Mouse (Mus musculus) heart, adult 18-20 months (tissue): ENCODE results near the gene Pus7. TPM values are rescaled to one million over a fixed set of nuclear protein-coding genes. Genes with fewer than 3 reads are reported as not detected.

Experiments used
- DNase-seq, 2 experiments: peaks; one replicate each; pipeline ENCODE4 v3.0.0; 2021 to 2022; ENCODE audit warnings: mixed read lengths in 1 of 2
- long read RNA-seq, 2 experiments: library from polyadenylated mRNA; stranded (forward); transcript quantifications; one replicate each; pipeline ENCODE4 v2.0.0; 2021
- total RNA-seq, 2 experiments: library from RNA; stranded (reverse); gene quantifications; 2 replicates each; pipeline ENCODE4 v1.2.3; 2021

Pus7 gene
- total RNA-seq = 10 to 100 TPM in 1 of 2 experiments, 1 to 10 TPM in 1; 9.7 to 10.5 TPM
- long read RNA-seq, experiment 1, transcript Pus7-201 (16 exons, 3,407 nt) = major isoform, 7 of 13 reads
- long read RNA-seq, experiment 1, partial matches to known transcripts = 0 of 13 reads
- long read RNA-seq, experiment 1, other reads (novel, unspliced or antisense) = 6 of 13 reads
- long read RNA-seq, experiment 2, partial matches to known transcripts = 1 of 7 reads
- long read RNA-seq, experiment 2, other reads (novel, unspliced or antisense) = 3 of 7 reads

DNA sequence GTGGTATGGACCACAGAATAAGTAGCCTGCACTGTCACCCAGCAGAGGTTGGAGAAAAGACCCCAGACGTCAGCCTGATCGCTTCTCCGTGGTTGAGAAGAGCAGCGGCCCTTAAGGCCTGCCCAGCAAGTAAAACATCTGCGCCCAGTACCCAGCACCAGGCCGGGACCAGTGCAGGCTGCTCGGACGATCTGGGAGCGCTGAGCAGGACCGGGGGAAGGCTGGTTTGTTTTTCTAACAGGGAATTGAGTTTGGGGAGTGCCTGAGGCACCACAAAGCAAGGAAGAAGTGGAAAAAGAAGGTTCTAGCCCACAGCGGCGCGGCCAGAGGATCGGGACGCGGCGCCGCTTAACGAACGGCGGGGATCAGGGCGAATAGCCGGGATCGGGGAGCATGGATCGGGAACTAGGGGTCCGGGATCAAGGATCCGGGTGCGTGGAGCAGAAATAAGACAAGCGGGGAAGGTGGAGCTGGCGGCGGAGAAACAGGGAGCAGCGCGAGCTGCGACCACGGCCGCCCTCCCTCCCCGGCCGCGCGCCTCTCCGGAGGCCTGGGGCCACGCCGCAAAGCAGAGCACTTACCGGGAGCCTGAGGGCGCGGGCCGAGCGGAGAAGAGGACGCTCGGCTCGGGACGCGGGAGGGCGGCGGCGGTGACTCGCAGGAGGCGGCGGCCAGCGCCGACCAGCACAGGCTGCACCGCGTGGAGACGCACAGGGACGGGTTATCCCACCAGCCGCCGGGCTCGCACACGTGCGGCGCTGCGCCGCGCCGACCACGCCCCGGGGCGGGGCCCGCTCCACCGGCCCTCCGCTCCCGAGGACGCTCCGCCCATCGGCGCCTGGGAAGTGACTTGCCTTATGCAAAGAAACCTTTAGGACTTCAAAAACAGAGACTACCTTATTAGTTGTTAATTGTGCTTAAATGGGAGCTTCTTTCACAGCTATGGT lies at the start of gene Pus7:
TSS of gene Pus7 (minus strand) at position 781 of the 947 bp plus-strand sequence.
- DNase-seq = peak; percentile 87 to 90

DNA sequence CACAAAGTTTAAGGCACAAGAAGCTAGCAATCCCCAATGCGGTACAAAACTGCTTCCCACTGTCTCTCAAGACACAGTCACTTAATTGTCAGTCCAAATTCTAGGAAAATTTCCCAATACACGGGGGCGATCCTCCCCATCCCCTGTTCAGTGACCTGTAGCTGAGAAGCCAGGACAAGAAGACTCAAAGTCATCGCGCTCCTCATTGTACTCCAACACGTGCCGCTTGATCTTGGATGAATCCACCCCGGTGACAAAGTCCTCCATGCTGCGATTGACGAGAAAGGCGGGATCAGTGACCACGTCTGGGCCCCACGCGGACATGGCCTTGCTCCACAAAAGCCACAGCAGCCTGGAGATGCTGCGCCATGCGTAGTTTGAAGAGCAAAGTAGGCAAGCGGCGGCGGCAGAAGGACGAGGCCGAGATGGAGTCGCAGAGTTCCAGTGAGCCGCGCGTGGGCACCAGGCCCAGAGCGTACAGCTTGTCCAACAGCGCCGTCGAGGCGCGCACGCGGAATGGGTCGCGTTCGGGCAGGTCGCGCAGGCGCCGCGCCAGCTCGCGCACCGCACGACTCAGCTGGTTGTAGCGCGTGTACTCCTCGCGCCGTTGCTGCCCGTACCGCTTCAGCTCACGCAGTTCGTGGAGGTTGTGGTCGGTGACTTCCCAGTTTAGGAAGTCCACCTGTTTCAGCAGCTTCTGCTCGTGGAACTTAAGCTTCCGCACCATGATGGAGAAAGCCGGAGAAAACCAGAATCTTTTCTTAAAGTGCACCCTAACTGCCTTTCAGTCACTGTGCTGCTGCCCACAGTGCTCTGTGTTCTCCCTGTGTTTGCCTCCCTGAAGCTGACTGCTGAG lies 47.6 kb upstream of the Pus7 start:
- peak; percentile 19 to 30 for DNase-seq

DNA sequence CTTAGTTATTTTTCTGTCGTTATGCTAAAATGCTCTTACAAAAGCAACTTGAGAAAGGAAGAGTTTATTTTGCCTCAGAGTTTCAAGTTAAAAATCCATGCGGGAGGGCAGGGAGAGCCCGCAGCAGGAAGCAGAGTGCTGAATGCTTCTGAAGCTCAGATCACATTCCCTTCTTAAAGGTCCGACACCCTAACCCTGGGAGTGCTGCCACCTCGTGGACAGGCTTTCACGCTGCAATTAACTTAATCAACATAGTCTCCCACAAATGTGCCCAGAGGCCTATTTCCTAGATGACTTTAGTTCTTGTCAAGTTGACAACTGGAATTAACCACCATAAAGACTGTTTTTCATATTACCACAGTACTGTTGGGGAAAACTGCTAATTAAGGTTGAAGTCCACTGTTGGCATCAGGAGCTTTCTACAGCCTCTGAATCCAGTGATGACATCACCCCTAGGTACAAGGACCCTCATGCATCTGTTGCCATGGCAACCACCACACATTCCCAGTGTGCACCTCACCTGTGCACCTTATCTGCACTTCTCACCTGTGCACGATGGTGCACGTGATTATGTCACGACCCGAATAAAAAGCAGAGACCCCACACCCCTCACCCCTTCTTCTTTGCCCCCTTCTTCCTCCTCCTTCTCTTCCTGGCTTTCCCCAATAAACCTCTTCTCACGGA lies 43.0 kb upstream of the Pus7 start:
- peak; percentile 51 to 83 for DNase-seq

DNA sequence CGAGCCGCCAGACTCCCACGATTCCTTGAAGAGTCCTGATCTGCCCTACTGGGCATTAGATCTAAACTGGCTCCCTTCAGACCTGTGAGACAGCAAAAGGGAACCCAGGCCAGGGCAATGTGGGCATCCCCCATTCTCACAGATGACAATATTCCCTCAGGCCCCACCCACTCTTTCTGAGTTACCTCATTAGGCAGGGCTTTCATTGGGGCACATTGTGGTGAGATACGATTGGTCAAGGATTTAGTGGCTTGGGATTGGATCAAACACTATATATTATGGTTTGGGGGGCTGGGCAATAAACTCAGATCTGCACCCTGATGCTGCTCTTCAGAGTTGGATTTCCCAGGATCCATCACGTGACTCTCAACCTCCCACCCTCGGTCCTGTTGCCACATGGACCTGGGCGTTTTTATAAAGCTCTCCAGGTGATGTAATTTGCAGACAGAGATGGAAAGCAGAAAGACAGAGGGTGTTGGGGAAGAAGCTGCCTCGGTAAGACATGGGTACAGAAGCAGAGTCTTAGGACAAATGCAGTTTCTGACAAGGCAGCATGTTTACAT lies 40.7 kb upstream of the Pus7 start:
- DNase-seq = no peak

DNA sequence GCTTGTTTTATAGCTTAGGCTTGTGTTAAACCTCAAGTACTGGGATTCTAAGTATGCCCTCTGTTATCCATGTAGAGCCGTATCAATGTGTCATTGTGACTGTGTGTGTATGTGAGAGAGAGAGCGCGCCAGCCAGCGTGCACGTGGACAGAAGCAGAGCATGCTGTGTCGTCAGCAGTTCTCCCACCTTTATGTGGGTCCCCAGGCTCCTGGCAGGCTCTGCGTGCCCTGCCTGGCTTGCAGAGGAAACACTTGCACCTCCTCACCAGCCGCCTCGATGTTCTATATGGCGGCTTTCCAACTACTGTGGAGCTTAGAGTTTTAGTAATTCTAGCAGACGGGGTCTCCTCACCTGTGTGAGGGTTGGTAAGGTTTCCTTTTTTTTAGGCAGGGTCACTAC lies 38.8 kb upstream of the Pus7 start:
- DNase-seq = no peak

DNA sequence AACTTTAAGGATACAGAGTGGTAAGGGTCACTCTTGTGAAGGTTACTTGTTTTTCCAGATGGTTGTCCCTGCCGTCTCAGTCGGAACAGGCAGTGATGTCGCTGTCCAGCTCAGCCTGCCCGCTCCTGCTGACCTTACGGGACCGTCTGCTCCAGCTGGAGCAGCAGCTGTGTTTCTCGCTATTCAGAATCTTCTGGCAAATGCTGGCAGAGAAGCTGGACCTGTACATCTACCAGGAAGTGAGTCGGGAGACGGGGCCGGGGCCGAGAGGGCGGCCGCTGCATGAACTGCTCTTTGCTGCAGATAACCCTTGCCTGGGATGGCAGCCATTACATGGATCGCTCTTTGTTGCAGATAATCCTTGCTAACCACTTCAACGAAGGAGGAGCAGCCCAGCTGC lies 33.2 kb upstream of the Pus7 start:
- DNase-seq = no peak

DNA sequence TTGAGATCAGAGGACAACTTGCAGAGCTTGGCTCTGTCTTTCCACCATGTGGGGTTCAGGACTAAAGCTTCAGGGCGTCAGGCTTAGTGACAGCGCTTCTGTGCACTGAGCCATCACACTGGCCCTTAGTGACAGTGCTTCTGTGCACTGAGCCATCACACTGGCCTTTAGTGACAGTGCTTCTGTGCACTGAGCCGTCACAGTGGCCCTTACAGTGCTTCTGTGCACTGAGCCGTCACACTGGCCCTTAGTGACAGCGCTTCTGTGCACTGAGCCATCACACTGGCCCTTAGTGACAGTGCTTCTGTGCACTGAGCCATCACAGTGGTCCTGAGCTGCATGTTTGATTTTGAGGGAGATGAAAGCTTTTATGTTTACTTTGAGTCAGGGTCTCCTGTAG lies 31.3 kb upstream of the Pus7 start:
- DNase-seq = no peak

DNA sequence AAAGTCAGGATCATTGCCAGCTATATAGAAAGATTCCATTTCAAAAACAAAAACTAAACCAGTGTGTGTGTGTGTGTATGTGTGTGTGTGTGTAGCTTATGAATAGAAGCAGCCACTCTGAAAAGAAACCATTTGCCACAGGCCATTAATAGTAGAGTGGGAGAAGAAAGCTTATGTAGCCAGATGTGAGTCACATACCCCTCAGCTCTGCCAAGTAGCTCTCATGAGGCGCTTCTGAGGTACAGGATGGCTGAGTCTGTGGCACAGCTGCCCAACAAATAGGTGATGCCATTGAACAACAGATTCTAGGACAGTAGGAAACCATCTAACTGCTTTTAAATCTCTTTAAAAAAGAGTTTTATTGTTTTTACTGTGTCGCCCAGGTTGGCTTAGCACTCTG lies 9.2 kb upstream of the Pus7 start:
- DNase-seq = no peak

DNA sequence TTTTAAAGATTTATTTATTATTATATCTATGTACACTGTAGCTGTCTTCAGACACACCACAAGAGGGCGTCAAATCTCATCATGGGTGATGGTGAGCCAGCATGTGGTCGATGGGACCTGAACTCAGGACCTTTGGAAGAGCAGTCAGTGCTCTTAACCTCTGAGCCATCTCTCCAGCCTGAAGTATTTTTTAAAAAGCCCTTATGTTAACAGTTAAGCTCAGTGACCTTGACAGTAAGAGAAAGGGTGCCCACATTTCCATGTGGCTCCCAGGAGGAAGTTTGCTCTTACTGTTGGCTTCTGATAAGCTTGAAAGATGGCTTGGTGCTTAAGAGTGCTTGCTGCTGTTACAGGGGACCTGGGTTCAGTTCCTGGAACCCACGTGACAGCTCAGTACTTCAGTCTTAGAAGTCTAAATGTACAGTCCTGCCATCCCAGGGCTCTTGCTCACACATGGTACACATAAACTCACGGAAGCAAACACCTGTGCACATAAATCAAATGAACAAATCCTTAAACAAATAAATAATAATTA lies 5.6 kb upstream of the Pus7 start:
- no peak for DNase-seq

DNA sequence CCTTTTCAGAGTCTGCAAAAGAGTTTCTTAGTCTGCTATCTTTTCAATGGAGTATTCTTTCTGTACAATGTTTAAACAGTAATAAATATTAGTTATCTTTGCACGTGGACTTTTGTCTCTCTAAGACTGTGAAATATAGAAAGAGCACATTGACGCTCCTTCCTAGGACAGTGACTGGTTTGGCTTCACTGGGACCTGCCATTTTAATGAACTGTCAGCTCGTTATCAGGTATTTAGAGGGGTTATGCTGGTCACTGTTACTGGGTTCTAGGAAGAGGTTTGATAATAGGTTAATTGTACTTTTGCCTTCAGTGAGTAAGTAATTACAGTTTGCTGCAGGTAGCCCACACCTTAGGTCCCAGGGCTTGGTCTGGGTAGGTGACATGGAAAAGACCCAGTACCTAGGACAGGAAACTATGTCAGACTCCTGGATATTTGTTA lies 4.9 kb upstream of the Pus7 start:
- DNase-seq = no peak

DNA sequence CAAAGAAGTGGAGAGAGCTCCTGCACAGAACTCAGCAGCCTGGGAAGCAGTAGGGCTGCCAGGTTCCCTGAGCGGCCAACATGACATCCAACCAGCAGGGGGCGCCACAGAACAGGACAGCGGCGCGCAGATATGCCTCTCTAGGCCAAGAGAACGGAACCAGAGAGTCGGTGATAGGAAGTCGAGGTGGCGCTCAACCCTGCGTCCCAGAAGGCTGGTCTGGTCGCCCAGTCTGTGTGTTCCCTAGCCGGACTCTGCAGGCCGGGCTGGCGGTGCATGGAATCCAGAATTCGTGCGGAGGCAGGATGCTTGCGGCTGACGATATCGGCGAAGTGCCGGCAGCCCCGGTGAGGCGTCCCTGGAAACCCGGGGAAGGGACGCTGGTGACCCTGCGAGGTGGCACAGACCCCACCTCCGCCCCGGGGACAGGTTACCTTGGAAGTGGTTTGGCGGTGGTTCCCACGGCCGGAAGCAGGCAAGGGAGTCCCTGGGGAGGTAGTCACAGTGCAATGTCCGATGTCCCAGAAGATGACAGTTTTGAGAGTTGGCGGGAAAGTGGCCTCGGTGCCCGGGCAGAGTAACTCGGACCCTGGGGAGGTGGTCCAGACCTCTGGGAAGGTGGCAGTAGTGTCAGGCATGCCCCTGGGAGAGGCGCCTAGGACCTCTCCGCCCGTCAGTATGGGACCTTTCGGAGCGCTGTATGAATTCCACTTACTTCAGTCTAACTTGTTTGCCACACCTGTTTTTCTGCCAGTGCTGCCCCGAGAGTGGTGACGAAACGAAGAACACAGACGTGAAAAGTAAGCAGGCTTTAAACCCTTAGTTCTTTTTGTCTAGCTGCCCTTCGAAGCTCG lies 4.3 kb upstream of the Pus7 start, which contains the start of gene Rint1:
TSS of gene Rint1 (plus strand) at position 176 of the 854 bp plus-strand sequence.
- DNase-seq = peak; percentile 94 to 99

DNA sequence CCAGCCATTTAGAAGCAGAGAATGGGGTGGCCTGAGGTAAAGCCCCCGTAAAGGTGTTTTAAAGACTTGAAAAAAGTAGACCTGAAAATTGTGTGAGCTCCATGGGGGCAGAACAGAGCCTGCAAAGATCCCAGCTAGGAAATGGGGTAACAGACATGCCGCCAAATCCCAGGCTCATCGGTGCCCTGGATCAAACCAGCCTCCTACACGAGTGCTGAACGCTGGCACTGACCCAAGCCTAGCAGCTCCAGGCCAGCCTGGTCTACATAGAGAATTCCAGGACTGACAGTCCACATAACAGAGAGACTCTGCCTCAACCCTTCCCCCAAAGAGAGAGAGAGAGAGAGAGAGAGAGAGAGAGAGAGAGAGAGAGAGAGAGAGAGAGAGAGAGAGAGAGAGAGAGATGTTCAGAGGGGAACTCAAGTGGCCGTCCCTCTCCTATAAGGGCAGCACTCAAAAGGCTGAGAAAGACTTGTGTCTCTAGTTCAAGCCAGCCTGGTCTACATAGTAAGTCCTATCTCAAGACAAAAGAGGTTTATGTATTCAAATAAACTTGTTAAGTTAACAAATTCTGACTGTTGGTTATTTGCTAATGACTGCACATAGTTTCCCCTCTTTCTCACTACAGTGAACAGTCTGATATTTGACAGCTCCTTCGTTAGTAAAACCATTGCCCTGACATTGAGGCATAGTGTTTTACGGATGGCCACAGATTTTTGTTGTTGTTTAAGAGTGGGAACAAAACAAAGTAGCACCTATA lies 1.3 kb downstream of the Pus7 start:
- peak in 1 of 2 experiments; percentile 7 for DNase-seq

DNA sequence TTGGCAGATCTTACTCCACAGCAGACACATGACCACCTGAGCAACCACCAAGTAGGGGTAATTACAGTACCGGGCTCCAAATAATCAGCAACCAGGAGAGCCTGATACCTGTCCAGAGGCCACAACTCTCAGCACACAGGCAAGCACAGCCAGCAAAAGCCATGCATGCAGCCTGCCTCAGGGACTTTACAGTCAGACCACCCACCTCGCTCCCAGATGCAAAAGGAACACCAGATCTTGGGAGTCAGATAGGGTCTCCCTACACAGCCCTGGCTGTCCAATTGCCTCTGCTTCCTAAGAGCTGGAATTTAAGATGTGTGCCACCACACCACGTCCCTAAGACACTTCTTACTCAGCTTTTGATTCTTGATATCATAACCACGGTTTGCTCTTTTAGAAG lies 2.3 kb downstream of the Pus7 start:
- no peak for DNase-seq

DNA sequence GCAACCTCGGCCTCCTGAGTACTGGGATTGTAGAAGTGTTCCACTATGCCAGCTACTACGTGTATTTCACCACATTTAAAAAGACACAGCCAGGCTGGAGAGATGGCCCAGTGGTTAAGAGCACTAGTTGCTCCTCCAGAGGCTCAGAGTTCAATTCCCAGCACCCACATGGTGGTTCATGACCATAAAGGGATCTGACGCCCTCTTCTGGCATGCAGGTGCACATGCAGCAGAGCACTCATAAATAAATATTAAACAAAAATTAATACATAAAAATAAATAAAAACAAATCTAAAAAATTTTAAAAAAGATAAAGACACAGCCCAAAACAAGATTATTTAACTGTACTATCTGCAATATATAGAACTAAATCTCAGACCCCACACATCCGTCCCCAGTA lies 3.0 kb downstream of the Pus7 start:
- no peak for DNase-seq

DNA sequence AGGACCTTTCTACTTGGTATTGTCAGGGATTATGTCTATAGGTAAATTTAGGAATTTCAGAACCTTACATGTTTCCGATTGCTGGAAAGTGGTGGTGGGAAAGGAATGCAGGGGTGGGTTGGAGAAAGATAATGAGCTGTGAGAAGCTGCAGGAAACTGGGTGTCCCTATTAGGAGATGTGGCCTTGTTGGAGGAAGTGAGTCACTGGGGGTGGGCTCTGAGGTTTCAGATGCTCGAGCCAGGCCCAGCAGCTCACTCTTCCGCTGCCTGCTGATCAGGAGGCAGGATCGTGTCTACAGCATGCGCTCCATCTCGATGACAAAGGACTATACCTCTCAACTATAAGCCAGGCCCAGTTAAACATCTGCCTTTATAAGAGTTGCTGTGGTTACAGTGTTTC lies 9.3 kb downstream of the Pus7 start:
- no peak for DNase-seq

DNA sequence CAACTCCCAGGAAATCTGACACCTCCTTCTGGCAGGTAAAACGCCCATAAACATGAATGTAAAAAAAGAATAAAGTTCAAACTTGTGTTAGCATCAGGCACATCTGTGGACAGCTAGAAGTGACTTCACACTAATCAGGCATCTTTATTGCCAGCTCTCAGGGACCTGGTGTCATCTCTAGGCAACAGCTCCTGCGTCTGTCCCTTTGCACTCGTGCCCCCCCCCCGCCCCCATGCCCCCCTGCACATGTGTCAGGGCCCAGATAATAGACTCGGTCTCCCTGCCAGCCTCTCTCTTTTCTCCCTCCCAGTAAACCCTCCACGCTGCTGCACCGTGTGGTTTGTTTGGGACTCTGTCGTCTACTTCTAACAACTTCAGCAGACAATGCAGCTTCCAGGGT lies 12.4 kb downstream of the Pus7 start:
- DNase-seq = no peak

DNA sequence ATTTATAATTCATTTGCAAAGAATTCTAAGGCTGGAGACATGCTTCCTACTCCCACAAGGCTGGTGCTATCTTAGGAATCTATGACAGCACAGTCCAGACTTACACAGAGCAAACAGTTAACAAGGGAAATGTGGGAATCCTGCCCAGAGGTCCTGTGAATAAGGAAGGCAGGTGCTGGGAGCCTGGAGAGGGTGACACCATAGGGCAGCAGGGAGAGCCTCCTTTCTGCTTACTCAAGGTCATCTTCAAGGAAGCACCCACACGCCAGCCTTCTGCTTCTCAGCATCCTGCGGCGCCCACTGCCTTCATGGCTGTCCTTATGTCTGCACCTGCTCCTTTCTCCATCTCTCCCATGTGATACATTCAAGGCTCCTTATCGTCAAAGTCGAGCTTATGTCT lies 19.0 kb downstream of the Pus7 start:
- DNase-seq = no peak

DNA sequence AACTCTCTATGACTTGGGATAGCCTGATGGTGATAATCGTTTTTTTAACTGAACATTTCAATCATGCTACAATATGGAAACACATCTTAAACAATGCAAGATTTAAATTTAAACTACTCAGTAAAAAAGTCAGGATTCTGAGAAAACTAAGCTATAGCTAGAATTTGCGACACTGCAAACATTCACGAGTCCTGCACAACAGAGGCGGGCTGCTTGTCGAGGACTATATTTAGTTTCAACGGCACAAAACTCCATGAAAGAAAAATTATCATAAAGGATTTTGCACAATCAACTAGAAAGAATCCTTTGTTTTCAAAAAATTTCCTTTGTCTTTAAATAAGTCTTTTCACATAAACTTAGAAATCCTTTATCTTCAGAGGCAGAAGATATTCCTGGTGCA lies 21.0 kb downstream of the Pus7 start:
- DNase-seq = no peak

DNA sequence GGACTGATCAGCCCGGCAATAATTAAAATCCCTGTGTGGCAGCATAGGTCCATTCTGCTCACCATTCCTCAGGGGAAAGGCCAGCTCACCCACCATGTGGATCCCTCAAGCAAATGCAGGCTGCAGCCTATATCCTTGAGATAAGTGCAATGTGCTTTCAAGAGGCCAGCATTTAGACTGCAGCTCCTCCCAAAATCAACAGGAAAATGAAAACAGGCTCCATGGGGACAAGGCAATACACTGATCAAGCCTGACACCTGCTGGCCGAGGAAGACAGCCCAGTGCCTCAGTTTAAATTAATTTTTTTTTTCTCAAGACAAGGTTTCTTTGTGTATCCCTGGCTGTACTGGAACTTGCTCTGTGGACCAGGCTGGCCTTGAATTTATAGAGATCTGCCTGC lies 24.9 kb downstream of the Pus7 start:
- peak; percentile 38 to 72 for DNase-seq
